Mouse (Mus musculus) heart, adult 18-20 months (tissue): ENCODE results near the gene Gbp8. TPM values are rescaled to one million over a fixed set of nuclear protein-coding genes. Genes with fewer than 3 reads are reported as not detected.

Source experiments
- DNase-seq, 2 experiments: peaks; one replicate each; pipeline ENCODE4 v3.0.0; 2021 to 2022; ENCODE audit warnings: mixed read lengths in 1 of 2
- total RNA-seq, 2 experiments: library from RNA; stranded (reverse); gene quantifications; 2 replicates each; pipeline ENCODE4 v1.2.3; 2021

Gene Gbp8
- total RNA-seq, 2 experiments from 2014 or later = 0.72 to 0.82 TPM

GRCm38 (mm10) chr5:105060224-105060623 is 79.1 kb downstream of the Gbp8 start:
- DNase-seq = no peak

GRCm38 (mm10) chr5:105055279-105055678 is 84.1 kb downstream of the Gbp8 start:
- no peak for DNase-seq

GRCm38 (mm10) chr5:105053471-105054169 is 85.7 kb downstream of the Gbp8 start:
- DNase-seq = peak; percentile 5 to 9

- no peak for DNase-seq
Measured at GRCm38 (mm10) chr5:105032362-105032761, 107.0 kb downstream of the Gbp8 start.

GRCm38 (mm10) chr5:105012551-105012950 is 126.8 kb downstream of the Gbp8 start:
- DNase-seq = no peak

GRCm38 (mm10) chr5:105011570-105011969 is 127.8 kb downstream of the Gbp8 start:
- no peak for DNase-seq

- DNase-seq = no peak
Measured at GRCm38 (mm10) chr5:105010376-105010775, 129.0 kb downstream of the Gbp8 start.

GRCm38 (mm10) chr5:104989411-104989810 is 149.9 kb downstream of the Gbp8 start:
- DNase-seq = no peak

GRCm38 (mm10) chr5:104988000-104988399 is 151.3 kb downstream of the Gbp8 start:
- DNase-seq = peak; percentile 50 to 68

- DNase-seq = peak; percentile 66 to 74
Measured at GRCm38 (mm10) chr5:104986706-104987105, 152.6 kb downstream of the Gbp8 start.

GRCm38 (mm10) chr5:104982535-104982934 is 156.8 kb downstream of the Gbp8 start, which contains the start of gene Abcg3:
Gene Abcg3 (minus strand): TSS chr5:104982718.
- peak in 1 of 2 experiments; percentile 16 for DNase-seq

- DNase-seq = no peak
Measured at GRCm38 (mm10) chr5:104979040-104979513, 160.3 kb downstream of the Gbp8 start.

Other genes starting within 250 kb of the Gbp8 start
- under 1 TPM; 0.27 to 0.87 TPM for gene Abcg3, start 156.8 kb downstream of the Gbp8 start, total RNA-seq
- gene Gbp9, start within 50 bp of the Gbp8 start, total RNA-seq = 10 to 100 TPM in 1 of 2 experiments, 1 to 10 TPM in 1; 7.7 to 14.9 TPM
- gene Gbp4, start within 50 bp of the Gbp8 start, total RNA-seq = 10 to 100 TPM in 1 of 2 experiments, 1 to 10 TPM in 1; 3.9 to 22.8 TPM
- 1 to 10 TPM; 2.3 to 2.4 TPM for gene Gbp10, start 100.0 kb upstream of the Gbp8 start, total RNA-seq
- not detected for gene Gm43302, start 154.2 kb upstream of the Gbp8 start, total RNA-seq
- gene Gbp6, start 154.2 kb upstream of the Gbp8 start, total RNA-seq = 10 to 100 TPM; 23.8 to 28.8 TPM